Mouse (Mus musculus): Measurements from ENCODE around the gene Ldhb. TPM values are rescaled to one million over a fixed set of nuclear protein-coding genes. Genes with fewer than 3 reads are reported as not detected.

The Ldhb gene
- polyA plus RNA-seq, 1 experiment from 2014 or later, result 19.7 TPM

Other genes starting within 250 kb of the Ldhb start
- gene Iapp, start 209.5 kb downstream of the Ldhb start, polyA plus RNA-seq (2015; fragmentation: Nextera tagmentation; extraction: Ambion mirVana), result 0.28 and 0.35 TPM in 2 replicates
- not detected in 2 replicates for gene Slco1a5, start 185.0 kb downstream of the Ldhb start, polyA plus RNA-seq (2015; fragmentation: Nextera tagmentation; extraction: Ambion mirVana)
- gene Pyroxd1, start 162.3 kb downstream of the Ldhb start, polyA plus RNA-seq (2015; fragmentation: Nextera tagmentation; extraction: Ambion mirVana), result 4.9 and 5.9 TPM in 2 replicates
- gene Recql, start 120.9 kb downstream of the Ldhb start, polyA plus RNA-seq (2015; fragmentation: Nextera tagmentation; extraction: Ambion mirVana), result 12.6 and 14.2 TPM in 2 replicates
- 30.9 and 32.1 TPM in 2 replicates for gene Golt1b, start 120.7 kb downstream of the Ldhb start, polyA plus RNA-seq (2015; fragmentation: Nextera tagmentation; extraction: Ambion mirVana)
- 0.09 and 0.13 TPM in 2 replicates for gene Spx, start 94.5 kb downstream of the Ldhb start, polyA plus RNA-seq (2015; fragmentation: Nextera tagmentation; extraction: Ambion mirVana)
- gene Gys2, start 34.8 kb downstream of the Ldhb start, polyA plus RNA-seq (2015; fragmentation: Nextera tagmentation; extraction: Ambion mirVana), result 49.8 and 58.9 TPM in 2 replicates
- 2.1 and 2.4 TPM in 2 replicates for gene Kcnj8, start 63.7 kb upstream of the Ldhb start, polyA plus RNA-seq (2015; fragmentation: Nextera tagmentation; extraction: Ambion mirVana)
- 1.4 and 1.6 TPM in 2 replicates for gene Abcc9, start 194.4 kb upstream of the Ldhb start, polyA plus RNA-seq (2015; fragmentation: Nextera tagmentation; extraction: Ambion mirVana)
- gene Cmas, start 248.7 kb upstream of the Ldhb start, polyA plus RNA-seq (2015; fragmentation: Nextera tagmentation; extraction: Ambion mirVana), result 170 and 172 TPM in 2 replicates